Mouse (Mus musculus) NIH3T3 (cell line): ENCODE data around the gene Snx10.
A peak's percentile ranks its signal among the peaks of the same experiment; 100 is the strongest.
"Not testable (repeated sequence)": the region's sequence is repeated elsewhere in the genome, so short reads cannot be mapped to it uniquely, and the experiment has no call there.

ENCODE experiments used
- DNase-seq: peaks from one replicate; pipeline ENCODE4 v3.0.0-alpha.2; 2012; ENCODE audit warnings: low read depth

Gene Snx10

GRCm38 (mm10) chr6:51523807-51524320, at the start of gene Snx10:
Gene Snx10, plus strand, starts transcription at chr6:51523901.
- peak; percentile 77 for DNase-seq

GRCm38 (mm10) chr6:51479136-51479731, 44.5 kb upstream of the Snx10 start:
- DNase-seq: no peak

GRCm38 (mm10) chr6:51481548-51481947, 42.2 kb upstream of the Snx10 start:
- no peak for DNase-seq

GRCm38 (mm10) chr6:51483861-51484260, 39.8 kb upstream of the Snx10 start:
- no peak for DNase-seq

- not testable (repeated sequence) for DNase-seq
Observed at GRCm38 (mm10) chr6:51484556-51484955, 39.1 kb upstream of the Snx10 start.

- no peak for DNase-seq
Observed at GRCm38 (mm10) chr6:51485646-51486045, 38.1 kb upstream of the Snx10 start.

- no peak for DNase-seq
Observed at GRCm38 (mm10) chr6:51486076-51486710, 37.5 kb upstream of the Snx10 start.

- no peak for DNase-seq
Observed at GRCm38 (mm10) chr6:51486731-51487130, 37.0 kb upstream of the Snx10 start.

- peak; percentile 41 for DNase-seq
Observed at GRCm38 (mm10) chr6:51489787-51490186, 33.9 kb upstream of the Snx10 start.

GRCm38 (mm10) chr6:51497321-51498111, 26.2 kb upstream of the Snx10 start:
- DNase-seq: no peak

- DNase-seq: no peak
Observed at GRCm38 (mm10) chr6:51505671-51506070, 18.0 kb upstream of the Snx10 start.

GRCm38 (mm10) chr6:51507556-51507955, 16.1 kb upstream of the Snx10 start:
- no peak for DNase-seq

- no peak for DNase-seq
Observed at GRCm38 (mm10) chr6:51508750-51509648, 14.7 kb upstream of the Snx10 start.

GRCm38 (mm10) chr6:51510094-51510493, 13.6 kb upstream of the Snx10 start:
- peak; percentile 52 for DNase-seq

GRCm38 (mm10) chr6:51510946-51511345, 12.8 kb upstream of the Snx10 start:
- no peak for DNase-seq

GRCm38 (mm10) chr6:51513745-51514144, 10.0 kb upstream of the Snx10 start:
- no peak for DNase-seq

- no peak for DNase-seq
Observed at GRCm38 (mm10) chr6:51514860-51515259, 8.8 kb upstream of the Snx10 start.

GRCm38 (mm10) chr6:51523310-51523709, 391 bp upstream of the Snx10 start:
- DNase-seq: peak; percentile 24

- DNase-seq: peak; percentile 47
Observed at GRCm38 (mm10) chr6:51524321-51524931, 725 bp downstream of the Snx10 start.

GRCm38 (mm10) chr6:51525001-51525400, 1.3 kb downstream of the Snx10 start:
- no peak for DNase-seq

GRCm38 (mm10) chr6:51529457-51529856, 5.8 kb downstream of the Snx10 start:
- no peak for DNase-seq
